Mouse (Mus musculus): ENCODE data around the gene Nudt7. TPM values are rescaled to one million over a fixed set of nuclear protein-coding genes. Genes with fewer than 3 reads are reported as not detected.

Nudt7 gene
- polyA plus RNA-seq (2015; fragmentation: Nextera tagmentation; extraction: Ambion mirVana): 6.1 and 7.0 TPM in 2 replicates

- Histone ChIP-seq H3K27me3 (replicated peaks; ENCODE audit: control insufficient read depth, insufficient read depth, low read length) (no peaks in the 10 kb centered on the region), H3K4me2 (ENCODE audit: low read length) (peak within 1 kb of the TSS; percentile 86), H3K4me3 (ENCODE audit: low read length) (peak within 1 kb of the TSS; percentile 52), H3K9ac (ENCODE audit: low read depth, low read length) (peak within 1 kb of the TSS; percentile 67), H3K4me1 (ENCODE audit: control insufficient read depth, insufficient read depth, low read depth, low read length) (no peaks in the 10 kb centered on the region), H3K9me3 (ENCODE audit: control insufficient read depth, low read length) (no peaks in the 10 kb centered on the region), H3K36me3 (ENCODE audit: control insufficient read depth, insufficient read depth, low read length) (no peaks in the 10 kb centered on the region), H3K27ac (ENCODE audit: low read depth, low read length) (peak within 1 kb of the TSS; percentile 59; the same call in 1 of the 2 replicates)
- peak; percentile 91 for ATAC-seq
- WGBS: 3% methylated on average over 23 of the region's 23 CpGs
Measured at GRCm38 (mm10) chr8:114133510-114134362, at the start of gene Nudt7. Nudt7 (plus strand) TSS chr8:114133557.

DNA sequence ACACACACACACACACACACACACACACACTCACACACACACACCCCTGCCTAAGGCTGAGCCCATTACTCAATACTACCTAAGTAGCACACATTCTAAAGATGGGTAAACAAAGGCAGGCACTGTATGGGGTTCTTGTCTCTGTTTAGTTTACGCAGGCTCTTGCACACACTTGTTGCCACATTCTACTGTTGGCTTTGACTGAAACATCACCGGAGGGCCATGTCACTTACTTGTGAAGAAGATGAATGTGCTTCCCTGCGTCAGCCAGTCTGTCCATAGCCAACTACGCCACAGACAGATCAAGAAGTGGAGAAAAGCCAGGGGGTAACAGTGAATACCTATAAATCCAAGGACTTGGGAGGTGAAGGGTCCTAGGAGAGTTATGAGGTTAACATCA is 45.4 kb upstream of the Nudt7 start:
- Histone ChIP-seq H3K27me3 (replicated peaks; ENCODE audit: control insufficient read depth, insufficient read depth, low read length) (no peaks in the 10 kb centered on the region), H3K4me3 (ENCODE audit: low read length) (no peak overlapping the region), H3K9me3 (ENCODE audit: control insufficient read depth, low read length) (no peaks in the 10 kb centered on the region), H3K4me1 (ENCODE audit: control insufficient read depth, insufficient read depth, low read depth, low read length) (no peaks in the 10 kb centered on the region), H3K36me3 (ENCODE audit: control insufficient read depth, insufficient read depth, low read length) (no peaks in the 10 kb centered on the region), H3K27ac (ENCODE audit: low read depth, low read length) (no peak overlapping the region), H3K4me2 (ENCODE audit: low read length) (no peak overlapping the region), H3K9ac (ENCODE audit: low read depth, low read length) (no peak overlapping the region)
- WGBS: 94% methylated on average over 4 of the region's 4 CpGs
- ATAC-seq: no peak

- Histone ChIP-seq H3K36me3 (ENCODE audit: control insufficient read depth, insufficient read depth, low read length) (no peaks in the 10 kb centered on the region), H3K27me3 (replicated peaks; ENCODE audit: control insufficient read depth, insufficient read depth, low read length) (no peaks in the 10 kb centered on the region), H3K9me3 (ENCODE audit: control insufficient read depth, low read length) (no peaks in the 10 kb centered on the region), H3K27ac (ENCODE audit: low read depth, low read length) (no peak overlapping the region), H3K9ac (ENCODE audit: low read depth, low read length) (no peak overlapping the region), H3K4me1 (ENCODE audit: control insufficient read depth, insufficient read depth, low read depth, low read length) (no peaks in the 10 kb centered on the region), H3K4me3 (ENCODE audit: low read length) (no peak overlapping the region), H3K4me2 (ENCODE audit: low read length) (no peak overlapping the region)
- 84% methylated on average over 4 of the region's 4 CpGs for WGBS
- ATAC-seq: no peak
Measured at GRCm38 (mm10) chr8:114090736-114091135, 42.6 kb upstream of the Nudt7 start.

- no peaks in the 10 kb centered on the region for H3K36me3 ChIP-seq (ENCODE audit: control insufficient read depth, insufficient read depth, low read length)
- no peak overlapping the region for H3K9ac ChIP-seq (ENCODE audit: low read depth, low read length)
- H3K27ac ChIP-seq (ENCODE audit: low read depth, low read length): no peak overlapping the region
- no peaks in the 10 kb centered on the region for H3K4me1 ChIP-seq (ENCODE audit: control insufficient read depth, insufficient read depth, low read depth, low read length)
- no peaks in the 10 kb centered on the region for H3K9me3 ChIP-seq (ENCODE audit: control insufficient read depth, low read length)
- no peak overlapping the region for H3K4me2 ChIP-seq (ENCODE audit: low read length)
- no peak for ATAC-seq
- H3K27me3 ChIP-seq (replicated peaks; ENCODE audit: control insufficient read depth, insufficient read depth, low read length): no peaks in the 10 kb centered on the region
- no peak overlapping the region for H3K4me3 ChIP-seq (ENCODE audit: low read length)
- 90% methylated on average over 3 of the region's 3 CpGs for WGBS
Measured at GRCm38 (mm10) chr8:114093321-114093720, 40.0 kb upstream of the Nudt7 start.

GRCm38 (mm10) chr8:114094526-114094925 is 38.8 kb upstream of the Nudt7 start:
- Histone ChIP-seq H3K36me3 (ENCODE audit: control insufficient read depth, insufficient read depth, low read length) (no peaks in the 10 kb centered on the region), H3K9ac (ENCODE audit: low read depth, low read length) (no peak overlapping the region), H3K4me1 (ENCODE audit: control insufficient read depth, insufficient read depth, low read depth, low read length) (no peaks in the 10 kb centered on the region), H3K9me3 (ENCODE audit: control insufficient read depth, low read length) (no peaks in the 10 kb centered on the region), H3K4me3 (ENCODE audit: low read length) (no peak overlapping the region), H3K27me3 (replicated peaks; ENCODE audit: control insufficient read depth, insufficient read depth, low read length) (no peaks in the 10 kb centered on the region), H3K4me2 (ENCODE audit: low read length) (no peak overlapping the region), H3K27ac (ENCODE audit: low read depth, low read length) (no peak overlapping the region)
- WGBS: 89% methylated on average over 4 of the region's 4 CpGs
- ATAC-seq: no peak

GRCm38 (mm10) chr8:114100561-114101206 is 32.7 kb upstream of the Nudt7 start:
- no peak overlapping the region for H3K4me3 ChIP-seq (ENCODE audit: low read length)
- H3K9me3 ChIP-seq (ENCODE audit: control insufficient read depth, low read length): no peaks in the 10 kb centered on the region
- H3K27ac ChIP-seq (ENCODE audit: low read depth, low read length): no peak overlapping the region
- no peak overlapping the region for H3K4me2 ChIP-seq (ENCODE audit: low read length)
- no peaks in the 10 kb centered on the region for H3K27me3 ChIP-seq (replicated peaks; ENCODE audit: control insufficient read depth, insufficient read depth, low read length)
- H3K36me3 ChIP-seq (ENCODE audit: control insufficient read depth, insufficient read depth, low read length): no peaks in the 10 kb centered on the region
- H3K4me1 ChIP-seq (ENCODE audit: control insufficient read depth, insufficient read depth, low read depth, low read length): no peaks in the 10 kb centered on the region
- no peak overlapping the region for H3K9ac ChIP-seq (ENCODE audit: low read depth, low read length)
- WGBS: 51% methylated on average over 14 of the region's 14 CpGs
- ATAC-seq: no peak

- WGBS: 83% methylated on average over 7 of the region's 7 CpGs
- H3K4me2 ChIP-seq (ENCODE audit: low read length): no peak overlapping the region
- no peaks in the 10 kb centered on the region for H3K27me3 ChIP-seq (replicated peaks; ENCODE audit: control insufficient read depth, insufficient read depth, low read length)
- H3K9me3 ChIP-seq (ENCODE audit: control insufficient read depth, low read length): no peaks in the 10 kb centered on the region
- ATAC-seq: no peak
- no peaks in the 10 kb centered on the region for H3K4me1 ChIP-seq (ENCODE audit: control insufficient read depth, insufficient read depth, low read depth, low read length)
- no peak overlapping the region for H3K9ac ChIP-seq (ENCODE audit: low read depth, low read length)
- no peak overlapping the region for H3K27ac ChIP-seq (ENCODE audit: low read depth, low read length)
- H3K36me3 ChIP-seq (ENCODE audit: control insufficient read depth, insufficient read depth, low read length): no peaks in the 10 kb centered on the region
- no peak overlapping the region for H3K4me3 ChIP-seq (ENCODE audit: low read length)
Measured at GRCm38 (mm10) chr8:114103401-114103800, 30.0 kb upstream of the Nudt7 start.

GRCm38 (mm10) chr8:114105971-114106370 is 27.4 kb upstream of the Nudt7 start:
- no peak for ATAC-seq
- Histone ChIP-seq H3K27me3 (replicated peaks; ENCODE audit: control insufficient read depth, insufficient read depth, low read length) (no peaks in the 10 kb centered on the region), H3K4me3 (ENCODE audit: low read length) (no peak overlapping the region), H3K27ac (ENCODE audit: low read depth, low read length) (no peak overlapping the region), H3K9ac (ENCODE audit: low read depth, low read length) (no peak overlapping the region), H3K4me1 (ENCODE audit: control insufficient read depth, insufficient read depth, low read depth, low read length) (peaks cover 5% of the 10 kb centered on the region; the same call in 1 of the 2 replicates), H3K4me2 (ENCODE audit: low read length) (no peak overlapping the region), H3K9me3 (ENCODE audit: control insufficient read depth, low read length) (no peaks in the 10 kb centered on the region), H3K36me3 (ENCODE audit: control insufficient read depth, insufficient read depth, low read length) (no peaks in the 10 kb centered on the region)
- 90% methylated on average over 5 of the region's 5 CpGs for WGBS

- H3K36me3 ChIP-seq (ENCODE audit: control insufficient read depth, insufficient read depth, low read length): no peaks in the 10 kb centered on the region
- H3K27ac ChIP-seq (ENCODE audit: low read depth, low read length): peak overlapping the region; percentile 48; the same call in 1 of the 2 replicates
- no peak overlapping the region for H3K9ac ChIP-seq (ENCODE audit: low read depth, low read length)
- H3K27me3 ChIP-seq (replicated peaks; ENCODE audit: control insufficient read depth, insufficient read depth, low read length): no peaks in the 10 kb centered on the region
- peak overlapping the region; percentile 20 for H3K4me2 ChIP-seq (ENCODE audit: low read length)
- H3K4me3 ChIP-seq (ENCODE audit: low read length): no peak overlapping the region
- 38% methylated on average over 20 of the region's 20 CpGs for WGBS
- no peaks in the 10 kb centered on the region for H3K9me3 ChIP-seq (ENCODE audit: control insufficient read depth, low read length)
- H3K4me1 ChIP-seq (ENCODE audit: control insufficient read depth, insufficient read depth, low read depth, low read length): peaks cover 5% of the 10 kb centered on the region; the same call in 1 of the 2 replicates
- ATAC-seq: peak; percentile 84
Measured at GRCm38 (mm10) chr8:114109365-114110140, 23.8 kb upstream of the Nudt7 start.
